Mouse (Mus musculus): Measurements from ENCODE around the gene Plk4.
"Not testable (repeated sequence)": the region's sequence is repeated elsewhere in the genome, so short reads cannot be mapped to it uniquely, and the experiment has no call there.

Gene Plk4

DNA sequence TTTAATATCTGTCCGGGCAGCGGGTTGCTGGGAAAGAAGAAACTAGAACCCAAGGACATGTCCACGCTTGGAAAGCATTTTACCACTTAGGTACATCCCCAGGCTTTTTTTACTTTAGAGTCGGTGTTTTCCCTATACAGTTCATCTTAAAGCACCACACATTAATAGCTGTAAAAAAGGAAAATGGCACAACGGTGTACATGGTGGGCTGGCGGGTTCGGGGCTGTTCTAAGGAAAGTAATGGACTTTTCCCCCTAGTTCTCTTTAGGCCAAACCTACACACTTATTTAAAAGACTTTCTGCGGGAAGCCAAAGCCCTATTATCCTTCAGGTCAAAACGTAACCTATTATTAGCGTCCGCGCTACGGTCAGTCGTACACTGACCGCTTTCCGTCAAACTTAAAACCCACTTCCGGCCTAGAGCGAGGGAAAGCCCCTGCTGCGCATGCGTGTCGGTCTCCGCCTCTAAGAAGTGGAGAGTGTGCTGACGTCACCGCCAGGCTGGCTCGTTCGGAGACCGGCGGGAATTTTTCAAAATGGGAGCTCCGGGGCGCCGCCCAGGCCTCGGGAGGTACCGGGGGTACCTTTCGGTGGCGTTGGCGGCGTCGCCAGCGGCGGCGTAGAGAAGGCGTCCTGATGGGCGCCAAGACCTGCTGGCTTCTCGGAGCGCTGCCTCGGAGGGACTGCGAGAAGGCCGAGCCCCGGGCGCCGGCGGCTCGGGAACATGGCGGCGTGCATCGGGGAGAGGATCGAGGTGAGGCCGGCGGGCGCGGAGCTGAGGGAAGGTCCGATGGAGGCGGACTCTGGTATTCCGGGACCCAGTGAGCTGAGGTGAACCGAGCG, at the start of gene Plk4:
TSS of gene Plk4 (plus strand) at position 490 of the 843 bp plus-strand sequence.
- peak; percentile 91 for DNase-seq (ENCODE audit: low spot score)

DNA sequence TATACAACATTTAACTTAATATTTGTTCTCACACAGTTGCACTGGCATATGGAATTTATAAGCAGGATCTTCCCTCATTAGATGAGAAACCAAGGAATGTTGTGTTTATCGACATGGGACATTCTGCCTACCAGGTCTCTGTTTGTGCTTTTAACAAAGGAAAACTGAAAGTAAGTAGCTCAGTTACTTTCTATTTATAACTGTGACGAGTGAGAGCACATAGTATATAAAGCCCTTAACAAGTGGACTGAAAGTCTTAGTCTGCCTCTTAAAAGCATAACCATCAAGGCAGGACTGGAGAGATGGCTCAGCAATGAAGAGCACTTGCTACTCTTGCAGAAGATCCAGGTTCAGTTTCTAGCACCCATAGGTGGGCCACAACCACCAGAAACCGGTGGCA, 39.1 kb upstream of the Plk4 start:
- no peak for DNase-seq (ENCODE audit: low spot score)

DNA sequence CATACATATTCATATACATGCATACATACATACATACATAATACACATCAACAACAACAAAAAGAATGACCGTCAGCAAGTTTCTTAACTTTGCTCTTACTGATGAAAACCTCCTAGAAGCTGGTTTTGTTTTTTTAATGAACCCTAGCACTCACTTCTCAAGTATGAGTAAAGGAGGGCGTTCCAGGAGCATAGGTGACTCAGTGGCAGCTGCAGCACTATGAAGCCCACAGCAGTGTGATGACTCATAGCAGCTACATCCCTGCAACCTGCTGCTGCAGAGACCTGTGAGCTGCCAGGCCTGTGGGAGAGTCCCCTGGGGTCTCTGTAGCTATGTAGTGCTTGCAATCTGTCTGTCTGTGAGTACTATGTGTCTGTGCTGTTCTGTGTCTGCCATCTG, 38.5 kb upstream of the Plk4 start:
- DNase-seq (ENCODE audit: low spot score) = no peak

DNA sequence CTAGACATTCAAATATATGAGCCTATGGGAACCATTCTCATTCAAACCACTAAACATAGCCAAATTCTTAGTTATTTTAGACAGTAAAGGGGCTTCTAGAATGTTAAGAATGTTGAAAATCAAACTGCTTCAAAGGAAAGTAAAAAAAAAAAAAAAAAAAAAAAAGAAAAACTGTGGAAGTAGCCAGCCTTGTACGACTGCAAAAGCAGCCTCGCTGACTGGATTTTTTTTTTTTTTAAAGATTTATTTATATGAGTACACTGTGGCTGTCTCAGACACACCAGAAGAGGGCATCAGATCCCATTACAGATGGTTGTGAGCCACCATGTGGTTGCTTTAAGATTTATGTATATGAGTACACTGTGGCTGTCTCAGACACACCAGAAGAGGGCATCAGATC, 6.0 kb upstream of the Plk4 start:
- DNase-seq (ENCODE audit: low spot score) = no peak

DNA sequence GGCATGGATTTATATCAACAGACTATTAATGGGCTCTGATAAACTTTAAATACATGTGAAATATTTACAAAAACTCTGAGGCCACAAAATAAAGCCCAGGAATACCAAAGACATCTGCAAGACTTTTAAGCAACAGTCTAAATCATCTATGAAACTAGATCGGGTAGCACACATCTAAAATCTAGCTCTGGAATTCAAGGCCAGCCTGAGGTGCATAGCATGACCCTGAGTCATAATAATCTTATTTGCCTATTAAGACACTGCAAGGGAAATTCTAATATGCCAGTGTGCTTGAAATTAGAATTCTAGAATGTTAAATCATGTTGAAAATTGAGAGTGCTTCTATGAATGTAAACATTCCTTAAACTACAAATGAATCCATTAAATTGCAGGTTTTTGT, 1.8 kb upstream of the Plk4 start:
- DNase-seq (ENCODE audit: low spot score) = no peak

DNA sequence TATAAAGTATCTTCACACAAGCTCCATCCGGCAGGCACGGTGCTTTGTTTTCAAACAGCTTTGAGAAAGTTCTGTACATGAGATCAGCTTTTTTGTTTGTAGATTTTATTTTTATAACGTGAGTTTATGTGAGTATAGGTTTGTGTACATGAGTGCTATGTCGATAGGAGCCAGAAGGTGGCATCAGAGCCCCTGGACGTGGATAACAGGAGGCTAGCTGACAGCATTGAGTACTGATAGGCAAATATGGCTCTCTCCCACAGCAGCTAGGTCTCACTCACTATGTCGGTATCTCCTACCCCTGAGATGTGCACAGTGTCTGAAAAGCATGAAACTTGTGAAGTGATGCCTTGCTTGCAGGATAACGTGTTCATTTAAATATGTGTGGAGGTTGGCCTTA, 1.3 kb upstream of the Plk4 start:
- peak; percentile 8 for DNase-seq (ENCODE audit: low spot score)

DNA sequence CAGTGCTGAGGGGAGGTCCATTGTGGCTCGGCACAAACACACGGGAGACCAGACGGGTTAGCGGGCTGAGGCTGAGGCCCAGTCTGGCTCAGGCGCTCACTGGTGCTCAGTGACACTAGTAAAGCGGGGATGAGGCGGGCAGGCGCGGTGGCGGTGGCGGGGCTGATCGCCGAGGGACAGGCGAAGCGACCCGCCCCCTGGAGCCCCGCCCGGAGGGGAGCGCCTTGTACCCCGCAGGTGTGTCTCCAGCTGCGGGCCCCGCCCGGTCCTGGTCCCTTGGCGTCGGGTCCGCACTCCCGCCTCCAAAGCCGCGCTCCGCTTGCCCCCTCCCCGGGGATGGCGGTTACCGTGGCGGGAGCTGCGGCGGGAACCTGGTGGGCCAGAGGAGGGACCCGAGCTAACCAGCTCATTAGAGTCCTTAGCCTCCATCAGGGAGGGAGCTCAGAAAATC, 579 bp downstream of the Plk4 start:
- no peak for DNase-seq (ENCODE audit: low spot score)

DNA sequence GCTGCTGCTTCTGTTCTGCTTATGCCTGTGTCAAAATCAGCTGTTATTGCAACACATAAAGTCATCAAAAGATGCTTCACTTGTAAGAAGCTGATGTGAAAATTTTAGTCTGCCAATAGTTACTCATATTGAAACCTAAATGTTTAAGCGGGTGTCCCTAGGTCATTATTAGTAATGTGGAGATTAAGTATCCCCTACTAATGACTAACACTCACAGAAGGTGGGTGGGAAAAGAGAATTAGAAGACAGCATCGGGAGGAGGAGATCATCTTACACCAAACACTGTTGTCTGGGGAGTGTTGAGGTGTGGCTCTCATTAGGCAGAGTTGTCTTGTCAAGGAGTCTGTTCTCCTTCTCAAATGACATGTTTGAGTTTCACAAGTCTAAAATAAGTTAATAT, 7.1 kb downstream of the Plk4 start:
- no peak for DNase-seq (ENCODE audit: low spot score)

DNA sequence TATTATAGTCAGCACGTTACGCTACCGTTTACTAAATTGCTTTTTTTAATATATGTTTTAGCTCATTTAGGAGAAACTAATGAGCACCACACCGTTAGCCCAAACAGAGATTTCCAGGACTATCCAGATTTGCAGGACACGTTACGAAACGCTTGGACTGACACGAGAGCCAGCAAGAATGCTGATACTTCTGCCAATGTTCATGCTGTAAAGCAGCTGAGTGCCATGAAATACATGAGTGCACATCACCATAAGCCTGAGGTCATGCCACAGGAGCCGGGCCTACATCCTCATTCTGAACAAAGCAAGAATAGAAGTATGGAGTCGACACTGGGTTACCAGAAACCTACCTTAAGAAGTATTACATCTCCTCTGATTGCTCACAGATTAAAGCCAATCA, 8.9 kb downstream of the Plk4 start:
- DNase-seq (ENCODE audit: low spot score) = no peak

DNA sequence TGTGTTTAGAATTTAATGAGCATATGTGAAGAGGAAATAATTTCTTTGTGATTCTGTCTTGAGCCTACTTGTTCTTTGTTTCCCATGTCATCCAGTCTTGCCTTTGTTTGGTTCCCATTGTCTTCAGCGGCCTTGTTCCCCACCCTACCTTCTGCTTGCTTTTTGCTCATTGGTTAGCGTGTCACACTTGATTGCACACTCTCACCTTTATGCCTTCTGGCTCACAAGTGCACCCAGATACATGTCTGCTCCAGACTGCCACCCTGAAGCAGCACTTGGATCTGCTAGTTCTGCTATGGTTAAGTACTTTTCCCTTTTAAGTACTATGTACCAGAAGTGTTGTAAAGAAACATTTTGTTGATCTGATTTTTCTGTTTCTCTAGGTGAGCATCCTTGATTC, 10.1 kb downstream of the Plk4 start:
- DNase-seq (ENCODE audit: low spot score) = no peak

DNA sequence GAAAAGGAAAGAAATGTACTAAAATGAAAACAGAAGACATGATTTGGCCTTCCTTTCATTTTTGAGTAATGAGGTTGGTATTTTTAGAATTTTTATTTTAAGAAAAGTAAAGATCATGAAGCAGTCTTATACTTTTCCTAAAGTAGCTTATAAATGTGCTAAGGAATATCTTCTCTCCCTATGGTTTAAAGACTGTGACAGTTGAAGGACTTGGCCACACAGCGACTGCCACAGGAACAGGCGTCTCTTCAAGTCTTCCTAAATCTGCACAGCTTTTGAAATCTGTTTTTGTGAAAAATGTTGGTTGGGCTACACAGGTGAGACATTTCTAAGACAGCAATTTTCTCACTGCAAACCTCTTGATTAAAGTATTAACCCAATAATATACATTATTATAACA, 13.5 kb downstream of the Plk4 start:
- DNase-seq (ENCODE audit: low spot score) = no peak

DNA sequence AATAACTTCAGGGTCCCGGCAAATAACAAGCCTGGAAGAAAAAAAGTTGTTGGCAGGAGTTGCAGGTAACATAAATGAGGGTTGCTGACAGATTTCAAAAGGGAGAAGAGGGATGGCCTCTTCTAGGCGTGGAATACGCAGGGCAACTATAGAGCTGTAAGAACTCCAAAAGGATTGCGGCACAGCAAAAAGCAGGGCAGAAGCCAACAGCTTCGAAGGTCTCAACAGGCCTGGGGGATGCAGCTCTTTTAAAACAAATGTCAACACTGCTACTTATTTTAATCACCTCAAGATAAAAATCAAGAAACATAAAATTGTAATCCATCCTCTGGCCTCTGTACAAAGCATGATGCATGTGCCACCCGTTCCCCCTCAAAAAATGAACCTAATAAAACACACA, 45.7 kb downstream of the Plk4 start:
- not testable (repeated sequence) for DNase-seq (ENCODE audit: low spot score)

DNA sequence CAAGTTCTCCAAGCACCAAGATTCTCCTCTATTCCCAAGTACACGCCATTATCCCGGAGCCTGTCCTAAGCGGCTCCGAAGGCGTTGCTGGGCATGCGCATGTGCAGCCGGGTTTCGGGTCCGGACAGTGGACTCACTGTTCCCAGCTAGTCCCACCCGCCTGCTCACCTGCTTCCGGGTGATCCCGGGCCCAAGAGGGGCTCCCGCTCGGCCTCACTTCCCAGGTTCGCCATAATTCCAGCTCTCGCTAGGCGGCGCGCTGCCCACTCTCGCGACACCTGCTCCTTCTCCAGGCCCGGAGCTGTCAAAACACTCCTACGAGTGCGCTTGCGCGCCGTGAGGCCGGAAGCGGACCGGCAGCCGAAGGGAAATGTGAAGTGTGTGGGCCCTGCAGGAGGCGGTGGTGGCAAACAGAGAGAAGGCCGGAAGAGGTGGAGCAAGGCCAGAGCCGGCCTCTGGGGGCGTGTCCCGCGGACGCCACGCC, 46.7 kb downstream of the Plk4 start, which contains the start of gene Mfsd8:
TSS of gene Mfsd8 (minus strand) at position 414 of the 484 bp plus-strand sequence.
- DNase-seq (ENCODE audit: low spot score) = peak; percentile 90

DNA sequence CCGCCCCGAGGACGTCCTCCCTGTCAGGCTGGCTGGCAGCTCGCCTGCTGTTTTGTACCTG, 47.0 kb downstream of the Plk4 start, which contains the start of gene Abhd18:
TSS of gene Abhd18 (plus strand) at position 14 of the 61 bp plus-strand sequence.
- not testable (repeated sequence) for DNase-seq (ENCODE audit: low spot score)

DNA sequence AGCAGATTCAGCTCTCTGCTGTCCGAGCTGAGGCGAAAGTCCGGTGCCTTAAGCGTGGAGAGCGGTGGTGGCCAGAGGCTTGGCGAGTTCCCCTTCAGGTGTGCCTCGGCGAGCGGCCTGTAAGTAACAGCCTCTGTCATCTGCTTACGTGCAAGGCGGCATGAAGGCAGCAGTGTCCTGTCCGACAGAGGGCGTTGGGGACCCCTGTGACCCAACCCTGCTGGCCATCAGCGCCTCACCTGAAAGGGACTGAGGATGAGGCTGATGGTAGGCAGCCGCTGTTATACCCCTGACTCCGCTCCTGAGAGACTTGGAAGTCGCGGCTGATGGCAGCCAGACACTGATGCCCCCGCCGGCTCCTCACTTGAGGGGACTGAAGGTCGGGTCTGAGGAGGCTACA, 47.2 kb downstream of the Plk4 start:
- not testable (repeated sequence) for DNase-seq (ENCODE audit: low spot score)

DNA sequence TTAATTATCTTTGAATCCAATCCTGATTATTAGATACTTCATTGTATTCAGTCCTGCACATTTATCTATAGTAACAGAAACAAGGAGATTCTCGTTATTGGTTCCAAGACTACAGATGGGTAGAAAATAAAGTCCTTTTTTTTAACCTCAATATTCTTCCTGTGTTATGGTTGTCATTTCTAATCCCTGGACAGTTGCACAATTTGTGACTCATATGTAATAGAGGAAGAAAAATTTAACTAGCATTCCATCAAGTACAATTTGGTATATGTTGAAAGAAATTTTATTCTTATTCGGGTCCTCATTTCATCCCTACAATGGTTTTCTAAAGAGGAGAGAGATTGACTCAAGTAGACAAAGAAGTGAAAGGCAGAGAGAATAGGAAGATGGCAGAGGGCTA, 48.1 kb downstream of the Plk4 start:
- not testable (repeated sequence) for DNase-seq (ENCODE audit: low spot score)

DNA sequence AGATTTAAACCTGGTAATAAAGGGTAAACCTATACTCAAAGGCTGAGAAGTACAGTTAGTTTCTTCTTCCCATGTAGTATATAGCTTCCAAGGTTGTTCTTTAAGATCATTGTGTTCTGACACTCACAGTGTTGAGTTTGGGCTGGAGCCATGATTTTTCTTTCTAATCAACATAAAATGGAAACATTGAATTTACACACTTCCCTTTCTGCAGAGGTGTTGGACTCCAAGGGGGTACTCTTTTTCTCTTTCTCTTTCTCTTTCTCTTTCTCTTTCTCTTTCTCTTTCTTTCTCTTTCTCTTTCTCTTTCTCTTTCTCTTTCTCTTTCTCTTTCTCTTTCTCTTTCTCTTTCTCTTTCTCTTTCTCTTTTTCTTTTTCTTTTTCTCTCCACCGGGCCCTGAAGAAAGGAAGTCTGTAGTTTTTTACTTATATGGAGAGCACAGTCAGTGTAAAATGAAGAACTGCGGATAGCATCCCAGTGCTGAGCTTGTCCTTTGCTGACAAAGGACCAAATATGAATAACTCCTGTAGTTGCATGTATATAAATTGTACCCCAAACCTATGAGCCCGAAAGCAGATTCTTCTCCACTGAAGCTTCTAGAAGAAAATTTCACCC, 53.4 kb downstream of the Plk4 start:
- DNase-seq (ENCODE audit: low spot score) = not testable (repeated sequence)

All from layer of hippocampus, adult 9-10 months (tissue).